Mouse (Mus musculus) lung, embryonic 16.5 days (tissue): Measurements from ENCODE around the gene Sgsm1. TPM values are rescaled to one million over a fixed set of nuclear protein-coding genes. Genes with fewer than 3 reads are reported as not detected.
"Not testable (repeated sequence)": the region's sequence is repeated elsewhere in the genome, so short reads cannot be mapped to it uniquely, and the experiment has no call there.

Experiments used
- ATAC-seq: fragments of 200-750 bp; cut with Nextera tagmentation; 2 replicates; pipeline ENCODE4 v1.8.0; 2017; ENCODE audit warnings: low read depth, mild to moderate bottlenecking, moderate library complexity
- H3K27ac ChIP-seq: fragments of 300-500 bp; sonication (generic); 2 replicates; pipeline ENCODE4 v1.5.1; 2014; ENCODE audit warnings: mild to moderate bottlenecking, control low read depth, low read length
- H3K27me3 ChIP-seq: fragments of 300-500 bp; sonication (generic); 2 replicates; pipeline ENCODE4 v1.6.1; 2014; ENCODE audit warnings: low read depth, low read length, mixed read lengths; ENCODE audit not compliant: control insufficient read depth, insufficient read depth
- H3K36me3 ChIP-seq: fragments of 300-500 bp; sonication (generic); 2 replicates; pipeline ENCODE4 v1.6.1; 2014; ENCODE audit warnings: low read length; ENCODE audit not compliant: control insufficient read depth, insufficient read depth
- H3K4me1 ChIP-seq: fragments of 300-500 bp; sonication (generic); replicated peaks from 2 replicates; pipeline ENCODE4 v1.6.1; 2014; ENCODE audit warnings: low read length, mixed read lengths; ENCODE audit not compliant: control insufficient read depth, insufficient read depth
- H3K4me2 ChIP-seq: fragments of 300-500 bp; sonication (generic); 2 replicates; pipeline ENCODE4 v1.6.1; 2014; ENCODE audit warnings: low read depth, low read length, control low read depth
- H3K4me3 ChIP-seq: fragments of 300-500 bp; sonication (generic); 2 replicates; pipeline ENCODE4 v1.5.1; 2014; ENCODE audit warnings: mild to moderate bottlenecking, low read length, control low read depth
- H3K9ac ChIP-seq: fragments of 300-500 bp; sonication (generic); 2 replicates; pipeline ENCODE4 v1.6.1; 2014; ENCODE audit warnings: low read length, control low read depth
- H3K9me3 ChIP-seq: fragments of 300-500 bp; sonication (generic); 2 replicates; pipeline ENCODE4 v1.6.1; 2016; ENCODE audit warnings: low read length; ENCODE audit not compliant: control insufficient read depth
- WGBS: fragments of 180-500 bp; shearing (Covaris S2); extraction: QIAGEN DNeasy Blood & Tissue Kit; methylation state at CpG from one replicate; pipeline ENCODE4 v1.1.7; 2014; 5-methylcytosine and 5-hydroxymethylcytosine counted together
- polyA plus RNA-seq: library from polyadenylated mRNA; unstranded; fragments of >200 nt; fragmentation: Nextera tagmentation; extraction: Ambion mirVana; gene quantifications from 2 replicates; pipeline ENCODE4 v1.2.1, GENCODE M21; 2015

Gene Sgsm1
- polyA plus RNA-seq, 1 experiment from 2014 or later = 4.3 TPM

DNA sequence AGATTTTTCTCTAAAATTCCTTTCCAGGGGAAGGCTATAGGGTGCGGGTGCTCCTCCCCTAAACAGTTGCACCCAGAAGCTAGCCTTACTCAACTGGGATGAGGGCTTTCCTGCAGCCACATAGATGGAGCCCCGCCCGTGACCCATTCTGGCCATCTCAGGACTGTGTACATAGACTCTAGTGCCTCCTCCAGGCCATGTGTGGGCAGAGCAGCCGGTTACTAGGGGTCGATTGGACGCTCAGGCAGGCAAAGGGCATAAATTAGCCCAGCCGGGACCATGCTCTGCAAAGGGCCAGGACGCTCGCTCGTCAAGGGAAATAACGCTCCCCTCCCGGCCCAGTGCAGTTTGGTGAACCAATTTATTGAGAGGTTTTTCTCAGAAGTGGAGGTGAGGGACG, 38.0 kb upstream of the Sgsm1 start:
- Histone ChIP-seq H3K36me3 (no peaks in the 10 kb centered on the region), H3K27me3 (peaks cover 38% of the 10 kb centered on the region), H3K9ac (no peak overlapping the region), H3K4me1 (peaks cover 4% of the 10 kb centered on the region), H3K9me3 (no peaks in the 10 kb centered on the region), H3K4me2 (no peak overlapping the region), H3K4me3 (no peak overlapping the region), H3K27ac (no peak overlapping the region)
- WGBS = 18% methylated on average over 13 of the region's 13 CpGs
- ATAC-seq = no peak

DNA sequence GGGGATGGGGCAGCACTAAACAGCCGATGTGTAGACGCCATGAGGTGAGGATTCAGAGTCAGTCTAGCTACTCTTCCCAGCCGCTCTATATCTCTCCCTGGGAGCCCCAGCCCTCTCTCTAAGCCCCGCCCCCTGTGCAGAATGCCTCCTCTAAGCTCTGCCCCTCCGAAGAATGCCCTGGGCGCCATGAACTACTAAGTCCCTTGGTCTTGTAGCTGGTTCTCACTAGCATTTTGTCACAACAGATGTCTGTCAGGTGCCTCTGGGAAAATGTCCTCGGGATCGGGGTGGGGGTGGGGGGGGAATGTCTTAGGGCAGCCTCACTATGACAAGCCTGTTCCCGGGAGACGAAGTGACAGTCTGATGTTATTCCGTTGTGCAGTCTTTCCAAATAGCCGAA, 37.0 kb upstream of the Sgsm1 start:
- no peak overlapping the region for H3K9ac ChIP-seq
- no peaks in the 10 kb centered on the region for H3K36me3 ChIP-seq
- no peaks in the 10 kb centered on the region; the same call in none of the 2 replicates for H3K4me1 ChIP-seq
- ATAC-seq = no peak
- 36% methylated on average over 12 of the region's 12 CpGs for WGBS
- no peak overlapping the region for H3K4me2 ChIP-seq
- peaks cover 38% of the 10 kb centered on the region for H3K27me3 ChIP-seq
- H3K4me3 ChIP-seq = no peak overlapping the region
- no peaks in the 10 kb centered on the region for H3K9me3 ChIP-seq
- no peak overlapping the region for H3K27ac ChIP-seq

DNA sequence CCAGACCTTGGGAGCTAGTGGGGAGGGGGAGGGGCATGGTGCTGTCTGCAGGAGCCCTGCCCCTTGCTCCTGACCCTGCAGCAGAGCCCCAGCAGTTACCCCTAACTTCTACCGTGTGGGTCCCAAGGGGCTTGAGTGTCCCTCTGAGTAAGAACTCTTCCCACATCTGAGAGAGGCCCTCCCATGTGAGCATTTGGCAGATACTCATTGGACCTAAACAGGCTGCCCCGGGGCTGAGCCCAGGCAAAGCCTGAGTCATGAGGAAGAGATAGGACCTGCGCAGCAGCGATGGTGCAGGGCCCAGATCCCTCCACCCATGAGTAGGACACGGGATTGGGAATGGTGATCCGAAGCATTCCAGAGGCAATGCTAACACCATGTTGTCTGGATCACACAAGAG, 36.1 kb upstream of the Sgsm1 start:
- H3K4me1 ChIP-seq, H3K36me3 ChIP-seq, H3K9ac ChIP-seq, H3K4me3 ChIP-seq, H3K9me3 ChIP-seq, ATAC-seq, H3K4me2 ChIP-seq, H3K27ac ChIP-seq: not testable (repeated sequence)
- peaks cover 38% of the 10 kb centered on the region for H3K27me3 ChIP-seq
- 42% methylated on average over 6 of the region's 6 CpGs for WGBS

DNA sequence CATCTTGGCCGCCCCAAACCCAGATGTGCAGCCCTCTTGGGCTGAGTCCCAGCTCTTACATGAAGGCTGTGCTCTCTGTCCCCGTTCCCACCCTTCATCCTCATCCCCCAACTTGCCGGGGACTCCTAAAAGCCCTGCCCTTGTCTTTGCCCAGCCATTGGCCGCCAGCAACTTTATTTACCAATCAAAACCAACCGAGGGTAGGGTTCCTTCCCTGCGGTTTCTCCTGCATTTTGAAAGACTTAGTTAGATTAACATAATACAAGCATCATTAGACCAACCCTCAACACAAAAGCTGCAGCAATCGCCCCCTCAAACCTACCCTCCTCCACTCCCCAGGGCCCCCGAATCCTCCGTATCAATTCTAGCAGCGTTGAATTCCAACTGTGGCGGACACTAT, 35.2 kb upstream of the Sgsm1 start:
- Histone ChIP-seq H3K36me3 (no peaks in the 10 kb centered on the region), H3K9ac (no peak overlapping the region), H3K4me2 (no peak overlapping the region), H3K9me3 (no peaks in the 10 kb centered on the region), H3K27ac (no peak overlapping the region), H3K4me3 (no peak overlapping the region), H3K27me3 (peaks cover 38% of the 10 kb centered on the region), H3K4me1 (no peaks in the 10 kb centered on the region; the same call in none of the 2 replicates)
- ATAC-seq = no peak
- 17% methylated on average over 11 of the region's 11 CpGs for WGBS

DNA sequence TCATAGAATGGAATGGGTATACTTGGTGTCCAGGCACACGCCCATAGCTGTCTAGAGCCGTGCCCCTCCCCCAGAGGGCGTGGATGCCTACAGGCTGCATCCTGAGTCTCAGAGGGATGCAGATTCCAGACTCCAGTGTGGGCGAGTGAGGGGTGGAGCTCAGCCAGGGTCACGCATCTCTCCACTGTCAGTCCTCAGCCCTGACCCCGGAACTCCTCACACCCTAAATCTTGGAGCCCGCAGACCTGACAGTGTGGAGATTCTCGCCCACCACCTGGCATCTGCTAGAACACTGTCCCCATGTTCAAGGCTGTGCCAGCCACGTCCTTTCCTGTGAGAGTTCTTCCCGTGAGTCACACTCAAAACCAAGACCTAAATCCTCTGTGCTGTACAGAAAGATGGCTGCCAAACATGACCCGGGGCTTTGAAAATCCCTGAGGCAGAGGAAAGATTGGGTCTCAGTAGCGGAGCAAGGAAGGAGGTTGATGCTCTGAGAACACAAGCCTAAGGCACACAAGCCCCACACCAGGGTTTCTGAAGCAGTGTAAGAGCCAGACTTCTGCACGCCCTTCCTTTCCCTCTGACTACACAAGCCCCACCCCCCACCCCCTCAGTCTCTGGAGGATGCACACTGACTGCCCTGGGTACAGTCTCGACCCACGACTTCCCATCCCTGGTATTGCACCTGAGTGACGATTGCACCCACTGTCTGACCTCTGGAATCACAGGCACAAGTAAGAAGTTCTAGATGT, 34.2 kb upstream of the Sgsm1 start:
- H3K27ac ChIP-seq = no peak overlapping the region
- H3K9ac ChIP-seq = no peak overlapping the region
- no peaks in the 10 kb centered on the region; the same call in none of the 2 replicates for H3K4me1 ChIP-seq
- peaks cover 38% of the 10 kb centered on the region for H3K27me3 ChIP-seq
- no peak overlapping the region for H3K4me3 ChIP-seq
- ATAC-seq = no peak
- no peak overlapping the region for H3K4me2 ChIP-seq
- 29% methylated on average over 16 of the region's 16 CpGs for WGBS
- H3K36me3 ChIP-seq = no peaks in the 10 kb centered on the region
- H3K9me3 ChIP-seq = no peaks in the 10 kb centered on the region

DNA sequence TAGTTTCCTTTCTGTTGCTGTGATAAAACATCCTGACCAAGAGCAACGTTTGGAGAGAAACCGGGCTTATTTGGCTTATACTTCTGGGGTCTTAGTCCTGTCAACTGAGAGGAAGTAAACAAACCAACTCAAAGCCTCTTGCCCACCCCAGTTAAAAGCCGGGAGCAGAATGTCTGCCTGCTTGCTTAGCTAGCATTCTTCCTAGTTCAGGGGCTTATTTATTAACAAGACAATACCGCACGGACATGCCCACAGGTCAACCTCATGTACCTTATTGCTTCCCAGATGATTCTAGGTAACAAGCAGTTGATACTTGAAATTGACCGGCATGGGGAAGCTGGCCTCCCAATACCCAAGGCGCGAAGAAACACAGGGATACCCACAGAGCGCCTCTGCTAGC, 25.7 kb upstream of the Sgsm1 start:
- no peak overlapping the region for H3K4me3 ChIP-seq
- 31% methylated on average over 9 of the region's 9 CpGs for WGBS
- ATAC-seq = no peak
- H3K27ac ChIP-seq = no peak overlapping the region
- H3K9ac ChIP-seq = no peak overlapping the region
- H3K36me3 ChIP-seq = no peaks in the 10 kb centered on the region
- peaks cover 47% of the 10 kb centered on the region for H3K27me3 ChIP-seq
- no peak overlapping the region for H3K4me2 ChIP-seq
- peaks cover 3% of the 10 kb centered on the region for H3K9me3 ChIP-seq
- H3K4me1 ChIP-seq = peaks cover 3% of the 10 kb centered on the region; the same call in 1 of the 2 replicates

DNA sequence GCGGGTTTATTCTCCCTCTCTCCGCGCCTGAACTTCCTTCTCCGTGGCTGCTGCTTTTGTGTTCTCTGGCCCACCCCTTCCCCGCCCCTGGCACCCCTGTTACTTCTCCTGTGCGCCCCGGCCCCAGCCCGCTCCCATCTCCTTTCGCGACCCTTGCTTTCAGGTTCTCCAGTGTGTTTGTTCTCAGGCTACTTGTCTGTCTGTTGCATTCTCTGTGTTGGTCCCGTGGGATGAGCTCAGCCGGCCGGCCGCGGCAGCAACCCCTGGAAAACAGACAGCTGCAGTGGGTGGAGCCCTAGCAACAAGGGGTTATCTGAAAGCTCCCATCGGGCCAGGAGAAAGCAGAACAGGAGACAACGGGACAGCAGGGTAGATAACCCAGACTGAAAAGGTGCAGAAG, 25.1 kb upstream of the Sgsm1 start:
- ATAC-seq = no peak
- Histone ChIP-seq H3K36me3 (no peaks in the 10 kb centered on the region), H3K9ac (no peak overlapping the region), H3K4me1 (peaks cover 3% of the 10 kb centered on the region; the same call in 1 of the 2 replicates), H3K27ac (no peak overlapping the region), H3K27me3 (peaks cover 47% of the 10 kb centered on the region), H3K9me3 (peaks cover 3% of the 10 kb centered on the region), H3K4me3 (peak overlapping the region; percentile 14; the same call in 1 of the 2 replicates), H3K4me2 (peak overlapping the region; percentile 39)
- WGBS = under 1% methylated on average over 17 of the region's 17 CpGs

DNA sequence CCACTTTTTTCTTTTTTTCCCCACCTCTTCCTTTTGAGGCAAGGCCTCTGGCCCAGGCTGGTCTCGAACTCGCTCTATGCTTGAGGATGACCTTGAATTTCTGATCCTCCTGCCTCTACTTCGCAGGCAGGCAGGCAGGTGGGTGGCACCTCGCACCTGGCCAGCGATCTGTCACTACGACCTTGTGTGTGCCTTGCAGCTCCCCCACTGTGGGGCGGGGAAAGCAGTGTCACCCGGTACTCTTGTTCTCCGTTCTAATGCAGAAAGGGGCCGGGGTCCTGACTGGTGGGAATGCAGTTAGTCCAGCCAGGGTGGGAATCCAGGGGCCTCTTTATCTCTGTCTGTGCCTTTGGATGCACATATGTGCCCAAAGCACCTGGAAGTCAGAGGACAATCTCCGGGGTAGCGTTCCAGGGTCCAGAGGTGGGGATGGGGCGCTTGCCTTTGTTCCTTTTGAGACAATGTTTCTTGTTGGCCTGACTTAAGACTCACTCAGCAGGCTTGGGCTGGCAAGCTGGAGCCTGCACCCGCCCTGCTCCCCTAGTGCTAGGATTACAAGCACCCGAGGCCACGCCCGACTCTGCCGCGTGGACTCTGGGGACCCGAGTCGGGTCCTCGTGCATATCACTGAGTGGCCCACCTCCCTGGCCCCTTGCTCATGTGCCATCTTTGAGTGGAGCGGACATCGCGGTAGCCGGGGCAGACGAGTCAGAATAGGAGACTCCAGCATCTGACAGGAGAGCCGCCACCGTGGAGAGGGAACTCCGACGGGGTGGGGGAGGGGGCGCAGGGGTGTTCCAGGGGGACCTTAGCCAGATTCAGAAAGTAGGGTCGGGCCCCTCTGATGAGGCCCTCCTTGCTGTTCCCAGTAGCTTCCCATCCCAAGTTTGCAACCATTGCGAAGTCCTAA, 24.3 kb upstream of the Sgsm1 start:
- Histone ChIP-seq H3K36me3 (no peaks in the 10 kb centered on the region), H3K4me2 (peak overlapping the region; percentile 39), H3K9ac (no peak overlapping the region), H3K27me3 (peaks cover 49% of the 10 kb centered on the region), H3K4me1 (peaks cover 3% of the 10 kb centered on the region; the same call in 1 of the 2 replicates), H3K9me3 (peaks cover 3% of the 10 kb centered on the region), H3K27ac (no peak overlapping the region), H3K4me3 (peak overlapping the region; percentile 14; the same call in 1 of the 2 replicates)
- ATAC-seq = no peak
- WGBS = 6% methylated on average over 34 of the region's 34 CpGs

DNA sequence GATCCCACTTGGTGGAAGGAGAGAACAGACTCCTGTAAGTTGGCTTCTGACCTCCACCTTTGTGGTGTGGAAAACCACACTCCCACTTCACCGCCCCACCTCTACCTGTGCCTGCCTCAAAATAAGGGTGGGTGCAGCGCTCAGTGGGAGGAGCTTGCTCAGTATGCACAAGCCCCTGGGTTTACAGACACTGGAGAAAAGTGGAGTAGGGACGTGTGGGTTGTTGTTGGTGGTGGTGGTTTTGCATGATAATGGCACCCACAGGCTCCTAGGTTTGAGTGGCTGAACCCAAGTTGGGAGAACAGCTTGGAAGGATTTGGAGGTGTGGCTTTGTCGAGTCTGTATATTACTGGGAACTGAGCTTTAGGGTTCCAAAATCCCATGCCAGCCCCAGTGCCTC, 22.3 kb upstream of the Sgsm1 start:
- WGBS = 51% methylated on average over 4 of the region's 4 CpGs
- ATAC-seq = no peak
- H3K9me3 ChIP-seq = peaks cover 9% of the 10 kb centered on the region
- H3K36me3 ChIP-seq = no peaks in the 10 kb centered on the region
- peaks cover 3% of the 10 kb centered on the region; the same call in 1 of the 2 replicates for H3K4me1 ChIP-seq
- H3K27ac ChIP-seq = no peak overlapping the region
- no peak overlapping the region for H3K4me2 ChIP-seq
- H3K27me3 ChIP-seq = peaks cover 49% of the 10 kb centered on the region
- H3K9ac ChIP-seq = no peak overlapping the region
- no peak overlapping the region for H3K4me3 ChIP-seq
